Mouse (Mus musculus): Measurements from ENCODE around the gene Ankrd61.

Ankrd61 gene

GRCm38 (mm10) chr5:143893396-143893795, 4.1 kb downstream of the Ankrd61 start:
- peak; percentile 83 for DNase-seq (ENCODE audit: extremely low read depth, low read depth)

GRCm38 (mm10) chr5:143892255-143892886, 5.1 kb downstream of the Ankrd61 start:
- no peak for DNase-seq (ENCODE audit: extremely low read depth, low read depth)

GRCm38 (mm10) chr5:143890741-143891140, 6.7 kb downstream of the Ankrd61 start:
- no peak for DNase-seq (ENCODE audit: extremely low read depth, low read depth)

- DNase-seq (ENCODE audit: extremely low read depth, low read depth): no peak
These were observed 12.2 kb downstream of the Ankrd61 start for GRCm38 (mm10) chr5:143885274-143885673.

GRCm38 (mm10) chr5:143874571-143874970, 22.9 kb downstream of the Ankrd61 start:
- DNase-seq (ENCODE audit: extremely low read depth, low read depth): no peak

- no peak for DNase-seq (ENCODE audit: extremely low read depth, low read depth)
These were observed 25.8 kb downstream of the Ankrd61 start for GRCm38 (mm10) chr5:143871547-143872169.

Data from MEL-GATA-1-ER (cell line).